Mouse (Mus musculus) ES-E14 (cell line): ENCODE results near the gene Apobec3. TPM values are rescaled to one million over a fixed set of nuclear protein-coding genes. Genes with fewer than 3 reads are reported as not detected.

ENCODE experiments used
- DNase-seq: peaks from one replicate; pipeline ENCODE4 v3.0.0-alpha.2; 2013; ENCODE audit warnings: low read depth, low spot score
- H3K27ac ChIP-seq: 2 replicates; pipeline ENCODE4 v1.5.1; 2012; ENCODE audit warnings: low read depth, mild to moderate bottlenecking, low read length, moderate library complexity, mixed read lengths; ENCODE audit not compliant: poor library complexity, insufficient read depth, severe bottlenecking
- H3K36me3 ChIP-seq: 2 replicates; pipeline ENCODE4 v1.6.1; 2012; ENCODE audit warnings: mild to moderate bottlenecking, low read length, moderate library complexity, mixed read lengths; ENCODE audit not compliant: control insufficient read depth, poor library complexity, insufficient read depth, severe bottlenecking
- H3K4me1 ChIP-seq, 2 experiments: fragments of 150-350 bp in 1 of 2; sonication (generic) in 1 of 2; 2 replicates each; pipeline ENCODE4 v1.6.1; 2012; ENCODE audit warnings: low read length in 2 of 2, mild to moderate bottlenecking in 1 of 2, mixed read lengths in 1 of 2; ENCODE audit not compliant: control insufficient read depth in 2 of 2, insufficient read depth in 2 of 2, poor library complexity in 1 of 2
- H3K4me3 ChIP-seq, 2 experiments: fragments of 150-350 bp in 1 of 2; sonication (generic) in 1 of 2; 2 replicates each; pipeline ENCODE4 v1.5.1; 2012; ENCODE audit warnings: low read length in 2 of 2, low read depth in 1 of 2, mild to moderate bottlenecking in 1 of 2, mixed read lengths in 1 of 2; ENCODE audit not compliant: insufficient read depth in 1 of 2, poor library complexity in 1 of 2, severe bottlenecking in 1 of 2
- H3K9ac ChIP-seq: 2 replicates; pipeline ENCODE4 v1.6.1; 2012; ENCODE audit warnings: low read depth, mild to moderate bottlenecking, low read length, mixed read lengths; ENCODE audit not compliant: poor library complexity, insufficient read depth, severe bottlenecking
- H3K9me3 ChIP-seq: fragments of 150-350 bp; sonication (generic); 2 replicates; pipeline ENCODE4 v1.6.1; 2012; ENCODE audit warnings: low read depth, mild to moderate bottlenecking, low read length; ENCODE audit not compliant: control insufficient read depth, insufficient read depth
- CHD2 ChIP-seq: IDR thresholded peaks from 2 replicates; pipeline ENCODE4 v1.6.1; 2014; ENCODE audit warnings: mild to moderate bottlenecking, low read depth, low read length, inconsistent platforms
- HCFC1 ChIP-seq: IDR thresholded peaks from 2 replicates; pipeline ENCODE4 v1.6.1; 2012; ENCODE audit warnings: low read length, inconsistent platforms, borderline replicate concordance; ENCODE audit not compliant: insufficient read depth
- MAFK ChIP-seq: IDR thresholded peaks from 2 replicates; pipeline ENCODE4 v1.6.1; 2014; ENCODE audit warnings: mild to moderate bottlenecking, low read depth, low read length, inconsistent platforms; ENCODE audit not compliant: insufficient read depth
- ZC3H11A ChIP-seq: IDR thresholded peaks from 2 replicates; pipeline ENCODE4 v1.6.1; 2012; ENCODE audit warnings: low read depth, mild to moderate bottlenecking, inconsistent platforms, low read length, borderline replicate concordance
- ZNF384 ChIP-seq: IDR thresholded peaks from 2 replicates; pipeline ENCODE4 v1.6.1; 2012; ENCODE audit warnings: low read depth, low read length, inconsistent platforms
- in situ Hi-C, 2 experiments: fragments of 600-800 bp; cut with MboI; formaldehyde crosslinking; loops; one replicate each; pipeline ENCODE4 v1.15.1; 2025; ENCODE audit warnings: low sequenced_read_pairs in 2 of 2, inconsistent platforms in 1 of 2; ENCODE audit not compliant: unreplicated experiment in 2 of 2
- total RNA-seq: library from RNA; depleted of rRNA; stranded (reverse); fragments of 300-350 nt; gene quantifications from 2 replicates; pipeline ENCODE4 v1.2.3, GENCODE M21; 2012

Apobec3 gene
- total RNA-seq, 1 experiment, result 42.4 TPM

DNA sequence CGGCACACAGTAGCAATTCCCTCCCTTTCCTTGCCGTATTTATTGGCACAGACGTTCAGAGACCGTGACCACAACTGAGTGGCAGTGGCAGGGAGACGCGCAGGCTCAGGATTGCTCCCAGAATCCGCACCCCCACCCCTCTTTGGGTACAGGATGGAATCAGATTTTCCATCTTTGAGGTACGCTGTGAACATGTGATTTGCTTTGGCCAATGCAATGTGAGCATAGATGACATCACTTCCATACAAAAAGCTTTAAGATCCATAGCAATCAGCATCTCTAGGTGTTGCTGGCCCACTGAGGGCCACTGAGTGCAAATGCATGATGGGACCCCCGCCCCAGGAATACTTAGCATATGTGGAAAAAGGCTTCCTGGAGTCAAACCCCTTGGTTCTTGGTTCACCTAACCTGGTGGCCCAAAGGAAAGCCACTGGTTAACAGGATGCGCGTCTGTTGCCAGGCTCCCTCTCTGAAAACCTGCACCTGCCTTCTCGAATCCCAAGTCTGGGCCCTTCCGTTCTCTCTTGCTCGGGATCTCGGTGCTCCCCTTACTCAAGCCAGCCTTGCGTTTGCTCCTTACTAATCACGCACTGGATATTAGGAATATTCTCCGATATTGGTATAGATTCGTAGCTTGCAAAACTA is 8.7 kb upstream of the Apobec3 start:
- DNase-seq, result no peak
- peaks cover 2 to 10% of the 10 kb centered on the region in 2 experiments for H3K4me1 ChIP-seq
- in situ Hi-C loops, result no loop called here

DNA sequence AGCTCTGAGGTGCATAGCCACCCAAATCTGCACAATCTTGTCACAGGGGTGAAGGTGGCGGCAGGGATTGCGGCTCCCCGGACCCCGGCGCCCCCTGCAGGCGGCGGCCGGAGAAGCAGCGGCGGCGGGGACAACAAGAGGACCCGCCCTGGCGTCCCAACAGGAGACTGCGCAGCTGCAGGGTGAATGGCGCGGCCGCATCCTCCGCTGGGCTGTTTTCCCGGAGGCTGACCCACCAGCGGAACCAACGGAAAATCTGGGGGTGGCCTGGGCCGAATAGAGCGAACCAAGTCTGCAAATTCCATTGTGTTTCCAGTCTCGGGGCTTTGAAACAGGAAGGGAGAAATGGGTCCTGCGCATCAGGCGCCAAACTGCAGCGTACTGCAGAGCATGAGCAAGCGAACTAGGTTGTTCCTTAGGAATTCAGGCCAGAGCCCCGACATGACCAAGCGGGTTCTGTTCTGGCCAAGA is 8.1 kb upstream of the Apobec3 start:
- peak overlapping the region; percentile 48 to 61 for H3K4me3 ChIP-seq
- peak; percentile 74 for DNase-seq
- in situ Hi-C loops, result no loop called here
- H3K9me3 ChIP-seq, result no peaks in the 10 kb centered on the region
- peak overlapping the region; percentile 84 for H3K27ac ChIP-seq
- H3K36me3 ChIP-seq, result no peaks in the 10 kb centered on the region
- TF ChIP-seq HCFC1 (peak; percentile 34; the same call in 1 of the 2 replicates), MAFK (no peak), ZNF384 (no peak), ZC3H11A (no peak)
- peak overlapping the region; percentile 82 for H3K9ac ChIP-seq
- H3K4me1 ChIP-seq, result peaks cover 2 to 13% of the 10 kb centered on the region in 2 experiments

More for the DNA sequence above, 8.7 kb upstream of the Apobec3 start:
- H3K4me3 ChIP-seq, result peak overlapping the region; percentile 26 to 48
- no peaks in the 10 kb centered on the region for H3K36me3 ChIP-seq
- H3K27ac ChIP-seq, result peak overlapping the region; percentile 64
- peak overlapping the region; percentile 57 for H3K9ac ChIP-seq
- TF ChIP-seq CHD2, result no peak
- TF ChIP-seq ZC3H11A, result no peak
- no peak for TF ChIP-seq MAFK
- TF ChIP-seq HCFC1, result no peak
- no peak for TF ChIP-seq ZNF384
- no peaks in the 10 kb centered on the region for H3K9me3 ChIP-seq

DNA sequence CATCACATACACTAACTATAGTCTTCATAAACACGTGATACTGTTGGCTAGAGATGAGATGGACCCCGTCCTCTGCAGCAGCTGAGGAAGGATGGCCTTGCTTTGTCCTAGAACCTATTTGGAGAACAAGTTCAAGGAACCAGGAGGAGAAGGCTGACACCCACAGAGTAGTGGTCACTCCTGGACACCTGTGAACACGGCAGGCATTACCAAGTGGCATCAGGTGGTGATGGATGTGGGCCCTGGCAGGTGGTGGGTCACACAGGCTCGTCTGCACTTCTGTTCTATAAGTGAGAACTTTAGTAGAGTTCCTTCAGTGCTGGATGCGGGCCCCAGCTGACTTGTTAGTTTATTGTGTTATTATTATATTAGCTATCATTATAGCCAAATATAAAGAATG is 6.6 kb upstream of the Apobec3 start:
- DNase-seq, result no peak
- H3K9ac ChIP-seq, result no peak overlapping the region
- H3K4me1 ChIP-seq, result peaks cover 5 to 13% of the 10 kb centered on the region in 2 experiments
- no peak for TF ChIP-seq MAFK
- TF ChIP-seq HCFC1, result no peak
- TF ChIP-seq ZC3H11A, result no peak
- TF ChIP-seq CHD2, result no peak
- in situ Hi-C loops, result no loop called here
- H3K9me3 ChIP-seq, result no peaks in the 10 kb centered on the region
- no peak overlapping the region for H3K27ac ChIP-seq
- no peak overlapping the region for H3K4me3 ChIP-seq
- no peaks in the 10 kb centered on the region for H3K36me3 ChIP-seq

DNA sequence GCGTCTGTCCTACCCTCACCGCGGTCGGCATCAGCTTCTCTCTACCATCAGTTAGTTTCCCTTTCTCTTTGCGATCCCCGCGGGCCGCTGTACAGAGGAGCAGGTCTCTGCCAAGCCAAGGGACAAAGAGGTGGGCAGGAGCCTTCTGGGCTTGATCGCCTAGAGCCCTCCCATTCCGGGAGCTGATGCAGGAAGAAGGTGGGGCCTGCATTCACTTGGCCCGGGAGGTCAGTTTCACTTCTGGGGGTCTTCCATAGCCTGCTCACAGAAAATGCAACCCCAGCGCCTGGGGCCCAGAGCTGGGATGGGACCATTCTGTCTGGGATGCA is 718 bp downstream of the Apobec3 start:
- Histone ChIP-seq H3K27ac (peak overlapping the region; percentile 81), H3K4me1 (peaks cover 11 to 12% of the 10 kb centered on the region in 2 experiments)

More for the DNA sequence above, 718 bp downstream of the Apobec3 start:
- Histone ChIP-seq H3K4me3 (peak overlapping the region; percentile 64 to 80), H3K9me3 (no peaks in the 10 kb centered on the region), H3K9ac (peak overlapping the region; percentile 82), H3K36me3 (peaks cover 8% of the 10 kb centered on the region; the same call in 1 of the 2 replicates)
- no peak for DNase-seq
- in situ Hi-C loops, result no loop called here
- TF ChIP-seq ZC3H11A (no peak), ZNF384 (no peak), MAFK (no peak)
